Mouse (Mus musculus) forebrain, embryonic 12.5 days (tissue): ENCODE data around the gene Insl5. TPM values are rescaled to one million over a fixed set of nuclear protein-coding genes. Genes with fewer than 3 reads are reported as not detected.

ENCODE experiments used
- ATAC-seq: fragments of 200-750 bp; cut with Nextera tagmentation; 2 replicates; pipeline ENCODE4 v1.8.0; 2017; ENCODE audit warnings: moderate TSS enrichment; ENCODE audit not compliant: low FRiP score
- H3K27ac ChIP-seq: fragments of 300-500 bp; sonication (generic); 2 replicates; pipeline ENCODE4 v1.5.1; 2016; ENCODE audit warnings: mild to moderate bottlenecking
- H3K27me3 ChIP-seq: fragments of 300-500 bp; sonication (generic); 2 replicates; pipeline ENCODE4 v1.6.1; 2016; ENCODE audit warnings: mild to moderate bottlenecking
- H3K36me3 ChIP-seq: fragments of 300-500 bp; sonication (generic); replicated peaks from 2 replicates; pipeline ENCODE4 v1.6.1; 2016; ENCODE audit warnings: mild to moderate bottlenecking
- H3K4me1 ChIP-seq: fragments of 300-500 bp; sonication (generic); 2 replicates; pipeline ENCODE4 v1.6.1; 2016
- H3K4me2 ChIP-seq: fragments of 300-500 bp; sonication (generic); 2 replicates; pipeline ENCODE4 v1.6.1; 2016; ENCODE audit warnings: mild to moderate bottlenecking, moderate library complexity
- H3K4me3 ChIP-seq: fragments of 300-500 bp; sonication (generic); replicated peaks from 2 replicates; pipeline ENCODE4 v1.5.1; 2016; ENCODE audit warnings: mild to moderate bottlenecking
- H3K9ac ChIP-seq: fragments of 300-500 bp; sonication (generic); 2 replicates; pipeline ENCODE4 v1.6.1; 2016; ENCODE audit warnings: mild to moderate bottlenecking
- H3K9me3 ChIP-seq: fragments of 300-500 bp; sonication (generic); 2 replicates; pipeline ENCODE4 v1.6.1; 2016
- WGBS: fragments of 180-500 bp; shearing (Covaris S2); methylation state at CpG from one replicate; pipeline ENCODE4 v1.1.7; 2016; 5-methylcytosine and 5-hydroxymethylcytosine counted together
- polyA plus RNA-seq: library from polyadenylated mRNA; unstranded; fragments of >200 nt; fragmentation: Nextera tagmentation; extraction: Ambion mirVana; gene quantifications from 2 replicates; pipeline ENCODE4 v1.2.1, GENCODE M21; 2016

Gene Insl5
- not detected in 2 replicates for polyA plus RNA-seq

- H3K4me3 ChIP-seq, result no peak within 1 kb of the TSS
- no peak within 1 kb of the TSS for H3K27ac ChIP-seq
- H3K9ac ChIP-seq, result no peak within 1 kb of the TSS
- WGBS, result 94% methylated on average over 4 of the region's 4 CpGs
- H3K4me1 ChIP-seq, result no peaks in the 10 kb centered on the region
- no peaks in the 10 kb centered on the region for H3K27me3 ChIP-seq
- H3K4me2 ChIP-seq, result no peak within 1 kb of the TSS
- H3K36me3 ChIP-seq, result no peaks in the 10 kb centered on the region
- no peaks in the 10 kb centered on the region for H3K9me3 ChIP-seq
- ATAC-seq, result no peak
Observed at GRCm38 (mm10) chr4:103026621-103027020, at the start of gene Insl5. TSS of gene Insl5 (minus strand) at chr4:103026842.

GRCm38 (mm10) chr4:103070631-103071030 is 44.0 kb upstream of the Insl5 start:
- H3K36me3 ChIP-seq, result peaks cover 2% of the 10 kb centered on the region; the same call in 1 of the 2 replicates
- WGBS, result 76% methylated on average over 3 of the region's 3 CpGs
- ATAC-seq, result no peak
- no peak overlapping the region for H3K4me3 ChIP-seq
- no peaks in the 10 kb centered on the region for H3K27me3 ChIP-seq
- H3K9ac ChIP-seq, result no peak overlapping the region
- no peak overlapping the region for H3K27ac ChIP-seq
- peaks cover 9% of the 10 kb centered on the region for H3K4me1 ChIP-seq
- no peaks in the 10 kb centered on the region for H3K9me3 ChIP-seq
- no peak overlapping the region for H3K4me2 ChIP-seq

GRCm38 (mm10) chr4:103067906-103068655 is 41.4 kb upstream of the Insl5 start:
- peaks cover 9% of the 10 kb centered on the region for H3K4me1 ChIP-seq
- no peaks in the 10 kb centered on the region for H3K36me3 ChIP-seq
- H3K4me2 ChIP-seq, result no peak overlapping the region
- H3K27me3 ChIP-seq, result no peaks in the 10 kb centered on the region
- H3K9ac ChIP-seq, result no peak overlapping the region
- H3K27ac ChIP-seq, result no peak overlapping the region
- no peak overlapping the region for H3K4me3 ChIP-seq
- 38% methylated on average over 6 of the region's 6 CpGs for WGBS
- no peaks in the 10 kb centered on the region for H3K9me3 ChIP-seq
- ATAC-seq, result no peak

- H3K4me3 ChIP-seq, result no peak overlapping the region
- peaks cover 9% of the 10 kb centered on the region for H3K4me1 ChIP-seq
- 85% methylated on average over 5 of the region's 5 CpGs for whole genome bisulfite sequencing
- H3K4me2 ChIP-seq, result no peak overlapping the region
- no peak overlapping the region for H3K27ac ChIP-seq
- no peak overlapping the region for H3K9ac ChIP-seq
- H3K36me3 ChIP-seq, result no peaks in the 10 kb centered on the region
- no peaks in the 10 kb centered on the region for H3K9me3 ChIP-seq
- no peak for ATAC-seq
- no peaks in the 10 kb centered on the region for H3K27me3 ChIP-seq
Observed at GRCm38 (mm10) chr4:103064976-103065375, 38.3 kb upstream of the Insl5 start.

- Histone ChIP-seq H3K4me1 (peaks cover 9% of the 10 kb centered on the region), H3K27me3 (no peaks in the 10 kb centered on the region), H3K9me3 (no peaks in the 10 kb centered on the region), H3K9ac (no peak overlapping the region), H3K4me3 (no peak overlapping the region), H3K27ac (no peak overlapping the region), H3K36me3 (no peaks in the 10 kb centered on the region), H3K4me2 (no peak overlapping the region)
- ATAC-seq, result no peak
- WGBS, result 78% methylated on average over 2 of the region's 2 CpGs
Observed at GRCm38 (mm10) chr4:103064421-103064820, 37.8 kb upstream of the Insl5 start.

GRCm38 (mm10) chr4:103056909-103057308 is 30.3 kb upstream of the Insl5 start:
- Histone ChIP-seq H3K4me1 (no peaks in the 10 kb centered on the region), H3K27ac (no peak overlapping the region), H3K9ac (no peak overlapping the region), H3K4me3 (no peak overlapping the region), H3K27me3 (no peaks in the 10 kb centered on the region), H3K36me3 (no peaks in the 10 kb centered on the region), H3K9me3 (no peaks in the 10 kb centered on the region), H3K4me2 (no peak overlapping the region)
- WGBS, result 88% methylated on average over 5 of the region's 5 CpGs
- no peak for ATAC-seq

GRCm38 (mm10) chr4:103048046-103048445 is 21.4 kb upstream of the Insl5 start:
- ATAC-seq, result no peak
- no peak overlapping the region for H3K4me3 ChIP-seq

GRCm38 (mm10) chr4:103042997-103043396 is 16.4 kb upstream of the Insl5 start:
- 0 out of 2 replicates have a peak, but pooled peaks cover 7% of the 10 kb centered on the region for H3K36me3 ChIP-seq
- no peaks in the 10 kb centered on the region for H3K9me3 ChIP-seq
- no peak overlapping the region for H3K4me2 ChIP-seq
- no peak overlapping the region for H3K4me3 ChIP-seq
- WGBS, result 93% methylated on average over 11 of the region's 11 CpGs
- H3K27ac ChIP-seq, result no peak overlapping the region
- H3K9ac ChIP-seq, result no peak overlapping the region
- ATAC-seq, result no peak
- H3K27me3 ChIP-seq, result no peaks in the 10 kb centered on the region
- H3K4me1 ChIP-seq, result no peaks in the 10 kb centered on the region

More at GRCm38 (mm10) chr4:103048046-103048445, 21.4 kb upstream of the Insl5 start:
- Histone ChIP-seq H3K9me3 (no peaks in the 10 kb centered on the region), H3K4me2 (no peak overlapping the region), H3K27me3 (no peaks in the 10 kb centered on the region), H3K36me3 (no peaks in the 10 kb centered on the region), H3K27ac (no peak overlapping the region), H3K9ac (no peak overlapping the region), H3K4me1 (no peaks in the 10 kb centered on the region)
- WGBS, result 91% methylated on average over 11 of the region's 11 CpGs

- no peak for ATAC-seq
- Histone ChIP-seq H3K27me3 (no peaks in the 10 kb centered on the region), H3K9ac (no peak overlapping the region), H3K9me3 (no peaks in the 10 kb centered on the region), H3K4me2 (no peak overlapping the region), H3K4me1 (no peaks in the 10 kb centered on the region), H3K4me3 (no peak overlapping the region), H3K27ac (no peak overlapping the region), H3K36me3 (peaks cover 7% of the 10 kb centered on the region; the same call in 1 of the 2 replicates)
- 69% methylated on average over 5 of the region's 5 CpGs for WGBS
Observed at GRCm38 (mm10) chr4:103039838-103040191, 13.2 kb upstream of the Insl5 start.

- Histone ChIP-seq H3K4me2 (no peak overlapping the region), H3K36me3 (peaks cover 7% of the 10 kb centered on the region; the same call in 1 of the 2 replicates), H3K4me3 (no peak overlapping the region), H3K27me3 (no peaks in the 10 kb centered on the region), H3K27ac (no peak overlapping the region), H3K9ac (no peak overlapping the region), H3K9me3 (no peaks in the 10 kb centered on the region), H3K4me1 (no peaks in the 10 kb centered on the region)
- no peak for ATAC-seq
- WGBS, result 84% methylated on average over 14 of the region's 14 CpGs
Observed at GRCm38 (mm10) chr4:103039103-103039837, 12.6 kb upstream of the Insl5 start.

- Histone ChIP-seq H3K27ac (no peak overlapping the region), H3K4me1 (no peaks in the 10 kb centered on the region), H3K4me3 (no peak overlapping the region), H3K27me3 (no peaks in the 10 kb centered on the region), H3K36me3 (no peaks in the 10 kb centered on the region), H3K9ac (no peak overlapping the region), H3K9me3 (no peaks in the 10 kb centered on the region), H3K4me2 (no peak overlapping the region)
- ATAC-seq, result no peak
- WGBS, result 82% methylated on average over 13 of the region's 13 CpGs
Observed at GRCm38 (mm10) chr4:103028177-103029088, 1.8 kb upstream of the Insl5 start.

- no peaks in the 10 kb centered on the region for H3K4me1 ChIP-seq
- no peak overlapping the region for H3K9ac ChIP-seq
- no peaks in the 10 kb centered on the region for H3K9me3 ChIP-seq
- 88% methylated on average over 7 of the region's 7 CpGs for WGBS
- no peaks in the 10 kb centered on the region for H3K27me3 ChIP-seq
- H3K4me3 ChIP-seq, result no peak overlapping the region
- ATAC-seq, result no peak
- no peaks in the 10 kb centered on the region for H3K36me3 ChIP-seq
- H3K4me2 ChIP-seq, result no peak overlapping the region
- no peak overlapping the region for H3K27ac ChIP-seq
Observed at GRCm38 (mm10) chr4:103027745-103028144, 1.1 kb upstream of the Insl5 start.
